Mouse (Mus musculus): ENCODE measurements around the gene Sumo2. TPM values are rescaled to one million over a fixed set of nuclear protein-coding genes. Genes with fewer than 3 reads are reported as not detected.
"Not testable (repeated sequence)": the region's sequence is repeated elsewhere in the genome, so short reads cannot be mapped to it uniquely, and the experiment has no call there.

Gene Sumo2
- polyA plus RNA-seq, 1 experiment = not detected

DNA sequence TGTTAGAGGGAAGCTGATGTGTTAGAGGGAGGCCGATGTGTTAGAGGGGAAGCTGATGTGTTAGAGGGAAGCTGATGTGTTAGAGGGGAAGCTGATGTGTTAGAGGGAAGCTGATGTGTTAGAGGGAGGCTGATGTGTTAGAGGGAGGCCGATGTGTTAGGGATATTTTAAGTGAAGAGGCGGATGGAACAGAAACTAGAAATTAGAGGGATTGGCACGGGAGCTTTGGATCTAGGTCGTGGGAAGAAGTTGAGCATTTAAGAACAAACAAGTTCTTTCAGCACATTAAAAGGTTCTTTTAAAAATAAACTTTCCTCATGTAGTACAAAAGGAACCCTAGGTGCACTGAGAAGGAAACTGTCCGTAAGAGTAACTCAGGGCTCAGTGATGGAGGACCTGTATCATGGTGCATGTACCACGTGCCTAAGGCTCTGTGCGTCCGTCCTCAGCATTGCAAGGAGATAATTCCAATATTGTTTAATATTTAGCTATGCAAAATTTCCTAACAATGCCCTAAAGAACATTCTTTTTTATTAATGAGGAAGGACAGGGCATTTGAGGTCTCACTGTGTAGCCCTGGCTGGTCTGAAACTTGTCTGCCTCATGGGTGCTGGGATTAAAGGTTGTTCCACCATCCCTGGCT lies 57.7 kb downstream of the Sumo2 start:
- 38% methylated on average over 9 of the region's 9 CpGs for WGBS
- H3K4me3 ChIP-seq (ENCODE audit: insufficient read depth, low read depth, low read length) = no peak overlapping the region
- TF ChIP-seq CTCF (IDR thresholded peaks at IDR 0.05; ENCODE audit: insufficient read depth, low read depth, low read length) (no peak), POLR2A (IDR thresholded peaks at IDR 0.05; ENCODE audit: insufficient read depth, low read depth, low read length) (no peak)
- H3K27ac ChIP-seq (ENCODE audit: insufficient read depth, low read depth, low read length) = peak overlapping the region; percentile 64
- peaks cover 14% of the 10 kb centered on the region for H3K4me1 ChIP-seq (ENCODE audit: control insufficient read depth, insufficient read depth, low read length)

DNA sequence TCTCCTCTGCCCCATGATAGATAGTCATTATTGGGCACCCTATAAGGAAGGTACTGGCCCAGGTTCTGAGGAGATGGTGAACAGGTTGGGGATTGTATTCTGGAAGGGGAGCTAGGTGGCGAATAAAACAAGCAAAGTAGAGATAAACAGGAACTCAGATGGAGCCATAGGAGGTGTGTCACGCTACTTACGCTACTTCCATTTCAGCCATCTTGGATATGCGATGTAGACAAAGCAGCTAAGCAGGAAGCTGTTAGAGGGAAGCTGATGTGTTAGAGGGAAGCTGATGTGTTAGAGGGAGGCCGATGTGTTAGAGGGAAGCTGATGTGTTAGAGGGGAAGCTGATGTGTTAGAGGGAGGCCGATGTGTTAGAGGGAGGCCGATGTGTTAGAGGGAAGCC lies 58.7 kb downstream of the Sumo2 start:
- peaks cover 14% of the 10 kb centered on the region for H3K4me1 ChIP-seq (ENCODE audit: control insufficient read depth, insufficient read depth, low read length)

DNA sequence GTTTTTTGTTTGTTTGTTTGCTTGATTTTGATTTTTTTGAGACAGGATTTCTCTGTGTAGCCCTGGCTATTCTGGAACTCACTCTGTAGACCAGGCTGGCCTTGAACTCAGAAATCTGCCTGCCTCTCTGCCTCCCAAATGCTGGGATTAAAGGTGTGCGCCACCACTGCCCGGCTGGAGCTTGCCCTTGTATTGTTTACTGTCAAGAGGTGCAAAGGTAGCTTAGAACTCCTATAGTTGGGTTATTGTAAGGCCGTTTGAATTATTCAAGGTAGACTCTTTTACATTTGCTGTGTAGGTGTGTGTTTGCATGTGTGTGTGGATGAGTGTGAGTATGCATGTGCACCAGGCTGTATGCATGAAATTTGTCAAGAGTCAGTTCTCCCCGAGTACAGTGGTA lies 59.4 kb downstream of the Sumo2 start:
- H3K27ac ChIP-seq (ENCODE audit: insufficient read depth, low read depth, low read length); H3K4me3 ChIP-seq (ENCODE audit: insufficient read depth, low read depth, low read length): not testable (repeated sequence)
- 84% methylated on average over 4 of the region's 4 CpGs for WGBS
- peaks cover 14% of the 10 kb centered on the region for H3K4me1 ChIP-seq (ENCODE audit: control insufficient read depth, insufficient read depth, low read length)

More for the DNA sequence above, 58.7 kb downstream of the Sumo2 start:
- H3K4me3 ChIP-seq (ENCODE audit: insufficient read depth, low read depth, low read length); H3K27ac ChIP-seq (ENCODE audit: insufficient read depth, low read depth, low read length): not testable (repeated sequence)
- WGBS = 89% methylated on average over 7 of the region's 7 CpGs

DNA sequence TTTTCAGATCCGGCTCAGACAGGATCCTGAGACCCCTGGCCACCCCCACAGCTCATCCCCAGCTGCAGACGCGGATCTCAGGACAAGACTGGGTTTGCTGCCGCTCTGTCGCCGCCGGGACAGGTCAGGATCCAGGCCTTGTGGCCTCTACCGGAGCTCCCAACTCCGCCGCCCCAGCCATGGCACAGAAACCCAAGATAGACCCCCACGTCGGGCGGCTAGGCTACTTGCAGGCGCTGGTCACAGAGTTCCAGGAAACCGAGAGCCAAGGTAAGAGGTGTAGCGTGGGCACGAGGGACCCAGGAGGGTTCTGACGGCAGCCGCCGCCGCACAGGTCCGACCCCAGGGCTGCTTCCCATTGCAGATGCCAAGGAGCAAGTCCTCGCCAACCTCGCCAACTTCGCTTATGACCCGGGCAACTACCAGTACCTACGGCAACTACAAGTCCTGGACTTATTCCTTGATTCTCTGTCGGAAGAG lies 60.3 kb downstream of the Sumo2 start:
- WGBS = 1% methylated on average over 28 of the region's 28 CpGs
- peaks cover 14% of the 10 kb centered on the region for H3K4me1 ChIP-seq (ENCODE audit: control insufficient read depth, insufficient read depth, low read length)
- H3K27ac ChIP-seq (ENCODE audit: insufficient read depth, low read depth, low read length) = no peak overlapping the region
- peak overlapping the region; percentile 63 for H3K4me3 ChIP-seq (ENCODE audit: insufficient read depth, low read depth, low read length)
- TF ChIP-seq CTCF (IDR thresholded peaks at IDR 0.05; ENCODE audit: insufficient read depth, low read depth, low read length) (no peak), POLR2A (IDR thresholded peaks at IDR 0.05; ENCODE audit: insufficient read depth, low read depth, low read length) (0 out of 2 replicates have a peak, but pooled peaks have one; percentile 10)

DNA sequence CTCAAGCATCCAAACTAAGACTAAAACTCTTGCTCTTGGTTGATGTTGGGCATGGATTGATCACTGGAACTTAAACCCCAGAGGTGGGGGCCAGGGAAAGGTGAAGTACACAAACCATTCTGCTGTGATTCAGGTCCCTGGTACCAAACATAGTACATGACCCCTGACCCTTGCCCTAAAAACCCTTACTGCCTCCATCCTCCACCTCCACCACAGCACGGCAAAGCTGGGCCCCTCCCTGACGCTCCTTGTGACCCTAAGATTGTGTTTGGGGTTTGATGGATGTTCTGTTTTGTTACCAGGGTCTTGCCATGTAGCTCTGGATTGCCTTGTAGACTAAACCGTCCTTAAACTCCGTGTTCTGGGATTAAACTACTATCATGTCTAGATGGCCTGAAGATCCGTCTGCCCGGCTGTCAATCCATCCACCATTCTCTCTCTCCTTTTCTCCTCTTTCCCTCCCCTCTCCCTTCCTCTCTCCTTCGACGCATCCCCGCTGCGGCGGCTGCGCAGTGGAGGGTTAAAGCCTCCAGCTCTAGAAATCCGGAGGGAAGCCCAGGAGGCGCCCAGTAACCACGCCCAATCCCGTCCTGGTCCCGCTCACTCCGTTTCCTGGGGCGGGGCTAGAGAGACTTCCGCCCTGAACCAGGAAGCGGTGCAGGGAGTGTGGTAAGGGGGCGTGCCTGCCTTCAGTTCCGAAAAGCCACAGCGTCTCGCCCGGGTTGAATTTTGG lies 60.9 kb downstream of the Sumo2 start, which contains the start of gene Armc7:
Armc7 (plus strand) TSS at position 643 of the 733 bp plus-strand sequence.
- Histone ChIP-seq H3K4me1 (ENCODE audit: control insufficient read depth, insufficient read depth, low read length) (peaks cover 12% of the 10 kb centered on the region), H3K27ac (ENCODE audit: insufficient read depth, low read depth, low read length) (peak within 1 kb of the TSS; percentile 63), H3K4me3 (ENCODE audit: insufficient read depth, low read depth, low read length) (peak within 1 kb of the TSS; percentile 63)
- WGBS = under 1% methylated on average over 26 of the region's 26 CpGs
- TF ChIP-seq CTCF (IDR thresholded peaks at IDR 0.05; ENCODE audit: insufficient read depth, low read depth, low read length) = no peak
- TF ChIP-seq POLR2A (IDR thresholded peaks at IDR 0.05; ENCODE audit: insufficient read depth, low read depth, low read length) = peak; percentile 74

DNA sequence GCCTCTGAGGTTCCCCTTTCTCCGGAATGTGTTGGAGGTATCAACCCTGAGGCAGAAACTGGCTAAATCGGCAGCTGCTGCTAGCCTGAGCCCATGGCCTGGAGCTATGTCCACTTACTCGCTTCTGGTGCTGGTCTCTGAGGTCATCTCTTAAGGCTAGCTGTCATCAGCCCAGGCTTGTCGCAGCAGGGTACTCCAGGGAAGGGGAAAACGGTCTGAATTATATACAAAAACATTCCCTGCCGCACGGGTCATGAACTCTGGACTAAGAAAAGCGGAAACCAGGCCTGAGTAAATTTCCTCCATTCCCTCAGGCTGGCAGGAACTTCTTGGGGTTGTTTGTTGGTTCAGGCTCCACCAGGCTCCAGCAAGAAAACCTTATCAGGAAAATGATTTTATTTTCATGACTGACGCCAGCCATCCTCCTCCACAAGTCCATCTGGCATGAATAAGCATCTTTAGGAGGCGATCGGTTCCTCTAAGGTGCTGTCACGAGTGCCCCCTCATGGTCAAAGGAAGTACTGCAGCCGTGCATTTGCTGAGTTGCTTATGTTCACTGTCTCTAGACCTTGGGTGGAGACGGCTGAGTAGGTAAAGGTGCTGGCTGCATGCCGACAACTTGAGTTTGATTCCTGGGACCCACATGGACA lies 62.3 kb downstream of the Sumo2 start:
- peaks cover 9% of the 10 kb centered on the region for H3K4me1 ChIP-seq (ENCODE audit: control insufficient read depth, insufficient read depth, low read length)
- 27% methylated on average over 15 of the region's 15 CpGs for WGBS
- H3K4me3 ChIP-seq (ENCODE audit: insufficient read depth, low read depth, low read length) = no peak overlapping the region
- no peak overlapping the region for H3K27ac ChIP-seq (ENCODE audit: insufficient read depth, low read depth, low read length)
- TF ChIP-seq CTCF (IDR thresholded peaks at IDR 0.05; ENCODE audit: insufficient read depth, low read depth, low read length) (peak; percentile 75), POLR2A (IDR thresholded peaks at IDR 0.05; ENCODE audit: insufficient read depth, low read depth, low read length) (no peak)

Other genes with a start within 250 kb of the Sumo2 start
- gene Fads6, start 238.6 kb downstream of the Sumo2 start, polyA plus RNA-seq (2012; ENCODE audit: insufficient read depth, insufficient read length, low replicate concordance, missing spikeins) = not detected in 2 replicates
- gene Otop2, start 229.1 kb downstream of the Sumo2 start, polyA plus RNA-seq (2012; ENCODE audit: insufficient read depth, insufficient read length, low replicate concordance, missing spikeins) = not detected in 2 replicates
- not detected in 2 replicates for gene Ush1g, start 214.2 kb downstream of the Sumo2 start, polyA plus RNA-seq (2012; ENCODE audit: insufficient read depth, insufficient read length, low replicate concordance, missing spikeins)
- not detected in 2 replicates for gene Otop3, start 201.5 kb downstream of the Sumo2 start, polyA plus RNA-seq (2012; ENCODE audit: insufficient read depth, insufficient read length, low replicate concordance, missing spikeins)
- gene Hid1, start 168.5 kb downstream of the Sumo2 start, polyA plus RNA-seq (2012; ENCODE audit: insufficient read depth, insufficient read length, low replicate concordance, missing spikeins) = not detected in 2 replicates
- gene Cdr2l, start 154.4 kb downstream of the Sumo2 start, polyA plus RNA-seq (2012; ENCODE audit: insufficient read depth, insufficient read length, low replicate concordance, missing spikeins) = not detected in 2 replicates
- gene Mrpl58, start 132.5 kb downstream of the Sumo2 start, polyA plus RNA-seq (2012; ENCODE audit: insufficient read depth, insufficient read length, low replicate concordance, missing spikeins) = not detected in 2 replicates
- not detected in 2 replicates for gene Atp5h, start 116.3 kb downstream of the Sumo2 start, polyA plus RNA-seq (2012; ENCODE audit: insufficient read depth, insufficient read length, low replicate concordance, missing spikeins)
- gene Kctd2, start 116.1 kb downstream of the Sumo2 start, polyA plus RNA-seq (2012; ENCODE audit: insufficient read depth, insufficient read length, low replicate concordance, missing spikeins) = not detected in 2 replicates
- gene Trim80, start 95.7 kb downstream of the Sumo2 start, polyA plus RNA-seq (2012; ENCODE audit: insufficient read depth, insufficient read length, low replicate concordance, missing spikeins) = not detected in 2 replicates
- not detected in 2 replicates for gene Slc16a5, start 73.8 kb downstream of the Sumo2 start, polyA plus RNA-seq (2012; ENCODE audit: insufficient read depth, insufficient read length, low replicate concordance, missing spikeins)
- not detected in 2 replicates for gene Armc7, start 60.6 kb downstream of the Sumo2 start, polyA plus RNA-seq (2012; ENCODE audit: insufficient read depth, insufficient read length, low replicate concordance, missing spikeins)
- not detected in 2 replicates for gene Nt5c, start 44.4 kb downstream of the Sumo2 start, polyA plus RNA-seq (2012; ENCODE audit: insufficient read depth, insufficient read length, low replicate concordance, missing spikeins)
- gene Jpt1, start 21.9 kb downstream of the Sumo2 start, polyA plus RNA-seq (2012; ENCODE audit: insufficient read depth, insufficient read length, low replicate concordance, missing spikeins) = not detected in 2 replicates
- gene Nup85, start 28.2 kb upstream of the Sumo2 start, polyA plus RNA-seq (2012; ENCODE audit: insufficient read depth, insufficient read length, low replicate concordance, missing spikeins) = not detected in 2 replicates
- not detected in 2 replicates for gene Mrps7, start 67.6 kb upstream of the Sumo2 start, polyA plus RNA-seq (2012; ENCODE audit: insufficient read depth, insufficient read length, low replicate concordance, missing spikeins)
- 79.7 TPM in 1 of 2 replicates, not detected in the other for gene Gga3, start 67.8 kb upstream of the Sumo2 start, polyA plus RNA-seq (2012; ENCODE audit: insufficient read depth, insufficient read length, low replicate concordance, missing spikeins)
- not detected in 2 replicates for gene Mif4gd, start 76.7 kb upstream of the Sumo2 start, polyA plus RNA-seq (2012; ENCODE audit: insufficient read depth, insufficient read length, low replicate concordance, missing spikeins)
- gene Slc25a19, start 92.0 kb upstream of the Sumo2 start, polyA plus RNA-seq (2012; ENCODE audit: insufficient read depth, insufficient read length, low replicate concordance, missing spikeins) = not detected in 2 replicates
- gene Grb2, start 172.3 kb upstream of the Sumo2 start, polyA plus RNA-seq (2012; ENCODE audit: insufficient read depth, insufficient read length, low replicate concordance, missing spikeins) = 264 TPM in 1 of 2 replicates, not detected in the other
- not detected in 2 replicates for gene Tmem94, start 229.2 kb upstream of the Sumo2 start, polyA plus RNA-seq (2012; ENCODE audit: insufficient read depth, insufficient read length, low replicate concordance, missing spikeins)

Measured in olfactory bulb, adult 2 months (tissue).